Mouse (Mus musculus) intestine, embryonic 16.5 days (tissue): Measurements from ENCODE around the gene Elmo1. TPM values are rescaled to one million over a fixed set of nuclear protein-coding genes. Genes with fewer than 3 reads are reported as not detected.

Source experiments
- ATAC-seq: fragments of 200-750 bp; cut with Nextera tagmentation; 2 replicates; pipeline ENCODE4 v1.8.0; 2017; ENCODE audit warnings: moderate TSS enrichment, moderate library complexity
- H3K27ac ChIP-seq: fragments of 300-500 bp; sonication (generic); 2 replicates; pipeline ENCODE4 v1.5.1; 2014; ENCODE audit warnings: mild to moderate bottlenecking, low read length
- H3K27me3 ChIP-seq: fragments of 300-500 bp; sonication (generic); replicated peaks from 2 replicates; pipeline ENCODE4 v1.6.1; 2014; ENCODE audit warnings: low read length, control low read depth, mixed read lengths; ENCODE audit not compliant: control insufficient read depth, insufficient read depth
- H3K36me3 ChIP-seq: fragments of 300-500 bp; sonication (generic); 2 replicates; pipeline ENCODE4 v1.6.1; 2014; ENCODE audit warnings: low read length, control low read depth; ENCODE audit not compliant: control insufficient read depth, insufficient read depth
- H3K4me1 ChIP-seq: fragments of 300-500 bp; sonication (generic); 2 replicates; pipeline ENCODE4 v1.6.1; 2014; ENCODE audit warnings: low read length, control low read depth, mixed read lengths; ENCODE audit not compliant: control insufficient read depth, insufficient read depth
- H3K4me2 ChIP-seq: fragments of 300-500 bp; sonication (generic); 2 replicates; pipeline ENCODE4 v1.6.1; 2014; ENCODE audit warnings: low read depth, low read length, control low read depth
- H3K4me3 ChIP-seq: fragments of 300-500 bp; sonication (generic); 2 replicates; pipeline ENCODE4 v1.5.1; 2014; ENCODE audit warnings: mild to moderate bottlenecking, low read length
- H3K9ac ChIP-seq: fragments of 300-500 bp; sonication (generic); 2 replicates; pipeline ENCODE4 v1.6.1; 2014; ENCODE audit warnings: low read depth, low read length
- H3K9me3 ChIP-seq: fragments of 300-500 bp; sonication (generic); 2 replicates; pipeline ENCODE4 v1.6.1; 2016; ENCODE audit warnings: low read length, control low read depth; ENCODE audit not compliant: control insufficient read depth
- WGBS: fragments of 180-500 bp; shearing (Covaris S2); extraction: QIAGEN DNeasy Blood & Tissue Kit; methylation state at CpG from one replicate; pipeline ENCODE4 v1.1.7; 2014; 5-methylcytosine and 5-hydroxymethylcytosine counted together
- polyA plus RNA-seq: library from polyadenylated mRNA; unstranded; fragments of >200 nt; fragmentation: Nextera tagmentation; extraction: Ambion mirVana; gene quantifications from 2 replicates; pipeline ENCODE4 v1.2.1, GENCODE M21; 2015

Gene Elmo1
- polyA plus RNA-seq, 1 experiment from 2014 or later: 14.4 TPM

DNA sequence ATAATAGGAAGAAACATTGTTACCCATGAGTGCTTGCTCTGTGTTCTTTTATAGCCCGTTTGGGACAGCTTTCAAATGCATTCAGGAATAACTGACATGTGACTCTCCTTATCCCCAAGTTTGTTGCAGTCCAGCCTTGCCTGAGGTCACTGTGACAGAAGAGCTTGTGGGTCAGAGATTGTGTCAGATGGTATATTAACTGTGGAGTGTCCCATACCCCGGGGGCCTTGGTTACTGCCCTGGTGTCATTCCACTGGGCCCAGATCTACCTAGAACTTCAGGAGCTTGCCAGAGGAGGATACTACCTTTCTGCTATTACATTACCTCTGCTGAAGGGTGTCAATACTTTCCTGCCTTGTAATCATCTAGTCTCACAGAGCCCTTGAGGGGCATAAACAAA lies 14.4 kb downstream of the Elmo1 start:
- Histone ChIP-seq H3K36me3 (no peaks in the 10 kb centered on the region), H3K4me1 (peaks cover 1% of the 10 kb centered on the region), H3K9ac (no peak overlapping the region), H3K4me3 (no peak overlapping the region), H3K27me3 (no peaks in the 10 kb centered on the region), H3K4me2 (no peak overlapping the region), H3K9me3 (no peaks in the 10 kb centered on the region), H3K27ac (no peak overlapping the region)
- WGBS: 80% methylated on average over 2 of the region's 2 CpGs
- no peak for ATAC-seq

DNA sequence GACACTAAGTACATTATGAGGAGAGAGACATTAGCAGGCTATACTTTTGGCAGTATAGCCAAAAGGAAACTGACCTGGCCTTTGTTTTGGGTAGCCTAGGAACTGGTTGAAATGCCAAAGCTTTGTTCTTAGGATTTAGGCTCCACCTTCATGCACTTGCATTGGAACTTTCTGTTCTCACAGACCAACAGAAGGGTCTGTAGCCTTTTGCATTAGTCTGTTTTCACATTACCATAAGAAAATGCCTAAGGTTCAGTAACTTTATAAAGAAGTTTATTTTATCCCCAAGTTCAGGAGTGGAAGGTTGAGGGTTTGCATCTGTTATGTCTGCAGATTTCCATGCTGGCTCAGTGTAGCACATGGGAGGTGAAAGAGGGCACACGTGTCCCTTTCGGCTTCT lies 15.6 kb downstream of the Elmo1 start:
- H3K27ac ChIP-seq: no peak overlapping the region
- no peaks in the 10 kb centered on the region for H3K9me3 ChIP-seq
- WGBS: 87% methylated on average over 2 of the region's 2 CpGs
- H3K36me3 ChIP-seq: no peaks in the 10 kb centered on the region
- no peaks in the 10 kb centered on the region for H3K27me3 ChIP-seq
- no peak overlapping the region for H3K4me2 ChIP-seq
- H3K4me3 ChIP-seq: no peak overlapping the region
- H3K4me1 ChIP-seq: peaks cover 11% of the 10 kb centered on the region; the same call in 1 of the 2 replicates
- H3K9ac ChIP-seq: no peak overlapping the region
- no peak for ATAC-seq

GRCm38 (mm10) chr13:20107953-20108498 lies 17.6 kb downstream of the Elmo1 start:
- ATAC-seq: no peak
- WGBS: 93% methylated on average over 5 of the region's 5 CpGs
- Histone ChIP-seq H3K9ac (no peak overlapping the region), H3K4me2 (no peak overlapping the region), H3K4me3 (no peak overlapping the region), H3K9me3 (no peaks in the 10 kb centered on the region), H3K27ac (no peak overlapping the region), H3K27me3 (no peaks in the 10 kb centered on the region), H3K36me3 (no peaks in the 10 kb centered on the region), H3K4me1 (peaks cover 16% of the 10 kb centered on the region)

DNA sequence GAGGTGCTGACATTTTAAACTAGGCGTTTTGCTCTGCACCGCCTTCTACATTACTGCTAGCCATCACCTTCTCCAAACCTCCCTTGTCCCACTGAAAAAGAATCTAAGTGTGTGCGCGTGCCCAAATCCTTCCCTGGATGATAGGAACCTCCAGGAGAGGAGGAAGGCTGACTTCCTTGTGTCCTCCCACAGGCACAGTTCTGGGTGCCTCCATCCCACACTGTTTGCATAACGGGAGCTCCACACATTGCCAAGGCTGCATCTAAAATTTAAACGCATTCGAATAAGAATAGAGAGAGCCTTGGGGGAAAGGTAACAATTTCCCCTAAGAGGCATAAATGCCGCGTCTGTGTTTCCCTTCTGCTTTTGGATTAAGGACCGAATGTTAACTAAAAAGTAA lies 18.6 kb downstream of the Elmo1 start:
- Histone ChIP-seq H3K4me3 (no peak overlapping the region), H3K27ac (no peak overlapping the region), H3K9ac (no peak overlapping the region), H3K4me1 (peaks cover 18% of the 10 kb centered on the region), H3K36me3 (no peaks in the 10 kb centered on the region), H3K9me3 (no peaks in the 10 kb centered on the region), H3K4me2 (no peak overlapping the region), H3K27me3 (no peaks in the 10 kb centered on the region)
- 55% methylated on average over 10 of the region's 10 CpGs for WGBS
- no peak for ATAC-seq

GRCm38 (mm10) chr13:20109446-20109845 lies 19.1 kb downstream of the Elmo1 start:
- H3K36me3 ChIP-seq: no peaks in the 10 kb centered on the region
- H3K4me3 ChIP-seq: no peak overlapping the region
- H3K9ac ChIP-seq: no peak overlapping the region
- no peaks in the 10 kb centered on the region for H3K27me3 ChIP-seq
- H3K4me2 ChIP-seq: no peak overlapping the region
- H3K9me3 ChIP-seq: no peaks in the 10 kb centered on the region
- 34% methylated on average over 2 of the region's 2 CpGs for WGBS
- H3K4me1 ChIP-seq: peaks cover 20% of the 10 kb centered on the region
- H3K27ac ChIP-seq: no peak overlapping the region
- no peak for ATAC-seq

- ATAC-seq: no peak
- no peak overlapping the region for H3K4me2 ChIP-seq
- H3K27ac ChIP-seq: no peak overlapping the region
- no peaks in the 10 kb centered on the region for H3K27me3 ChIP-seq
- 67% methylated on average over 11 of the region's 11 CpGs for WGBS
- no peaks in the 10 kb centered on the region for H3K9me3 ChIP-seq
- H3K4me1 ChIP-seq: peaks cover 23% of the 10 kb centered on the region
- H3K4me3 ChIP-seq: no peak overlapping the region
- no peak overlapping the region for H3K9ac ChIP-seq
- H3K36me3 ChIP-seq: no peaks in the 10 kb centered on the region
Measured at GRCm38 (mm10) chr13:20109987-20110680, 19.7 kb downstream of the Elmo1 start.

DNA sequence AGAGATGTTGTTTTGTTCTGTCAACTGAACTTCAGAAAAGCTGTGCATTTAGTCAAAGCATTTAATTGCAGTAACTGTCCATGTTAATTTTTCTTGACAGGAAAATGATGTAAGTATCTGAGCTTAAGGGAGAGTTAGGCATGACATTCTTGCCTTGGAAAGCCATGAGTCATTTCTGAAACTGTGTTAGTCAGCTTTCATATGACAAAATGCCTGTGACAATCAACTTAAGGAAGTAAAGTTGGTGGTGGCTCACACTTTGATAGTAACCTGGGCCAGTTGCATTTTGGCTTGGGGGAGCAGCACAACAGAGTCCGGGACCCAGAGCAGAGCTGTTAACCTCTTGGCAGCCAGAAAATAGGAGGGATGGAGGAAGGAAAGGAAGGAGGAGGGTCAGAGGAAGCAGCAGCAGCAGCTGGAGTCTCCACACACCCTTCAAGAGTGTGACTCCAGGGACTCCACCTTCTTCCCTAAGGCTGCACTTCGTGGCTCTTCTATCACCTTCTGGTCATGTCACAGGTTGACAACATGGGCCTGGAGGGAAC lies 20.9 kb downstream of the Elmo1 start:
- Histone ChIP-seq H3K9ac (no peak overlapping the region), H3K27me3 (no peaks in the 10 kb centered on the region), H3K4me3 (no peak overlapping the region), H3K36me3 (no peaks in the 10 kb centered on the region), H3K9me3 (no peaks in the 10 kb centered on the region), H3K4me2 (no peak overlapping the region), H3K4me1 (peaks cover 34% of the 10 kb centered on the region), H3K27ac (no peak overlapping the region)
- WGBS: 40% methylated on average over 2 of the region's 2 CpGs
- ATAC-seq: no peak

DNA sequence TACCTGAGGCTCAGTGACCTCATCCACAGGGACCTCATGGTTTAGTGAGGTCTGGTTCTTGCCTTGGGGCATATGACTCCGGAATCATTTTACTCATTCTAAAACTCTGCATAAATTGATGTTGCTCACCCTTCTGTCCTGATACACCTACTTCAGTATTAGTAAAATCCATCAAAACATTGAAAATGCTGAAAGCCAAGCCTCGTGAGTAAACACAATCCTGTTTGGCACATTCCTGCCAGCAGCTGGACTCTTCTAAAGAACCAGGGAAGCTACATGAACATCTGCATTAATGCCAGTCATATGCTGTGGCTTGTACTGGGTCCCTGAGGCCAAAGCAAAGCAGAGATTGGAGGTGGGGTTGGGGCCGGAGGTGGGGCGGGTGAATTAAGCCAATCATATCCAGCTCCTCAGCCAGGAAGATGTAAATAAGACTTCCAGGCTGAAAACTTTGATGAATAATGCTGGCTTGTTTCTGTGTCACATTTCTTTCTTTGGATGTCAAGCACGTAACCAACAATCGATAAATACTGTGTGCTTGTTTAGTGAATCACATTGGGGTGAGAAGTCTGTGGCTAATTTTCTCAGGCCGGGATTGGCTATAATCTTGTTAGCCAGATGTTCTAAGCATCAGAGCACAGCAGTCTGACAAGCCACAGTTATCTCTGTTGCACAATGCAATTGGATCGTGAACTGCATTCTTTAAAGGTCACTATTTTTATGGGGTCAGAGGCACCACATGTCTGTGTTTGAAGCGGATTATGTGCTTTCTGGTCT lies 24.9 kb downstream of the Elmo1 start:
- Histone ChIP-seq H3K27me3 (no peaks in the 10 kb centered on the region), H3K36me3 (no peaks in the 10 kb centered on the region), H3K27ac (no peak overlapping the region), H3K9me3 (no peaks in the 10 kb centered on the region), H3K9ac (no peak overlapping the region), H3K4me2 (no peak overlapping the region), H3K4me1 (peaks cover 41% of the 10 kb centered on the region), H3K4me3 (no peak overlapping the region)
- WGBS: 50% methylated on average over 9 of the region's 9 CpGs
- peak; percentile 55 for ATAC-seq

GRCm38 (mm10) chr13:20116019-20116418 lies 25.6 kb downstream of the Elmo1 start:
- WGBS: 59% methylated on average over 6 of the region's 6 CpGs
- H3K4me3 ChIP-seq: no peak overlapping the region
- H3K4me1 ChIP-seq: peaks cover 40% of the 10 kb centered on the region
- H3K9ac ChIP-seq: no peak overlapping the region
- no peak overlapping the region; the same call in 1 of the 2 replicates for H3K27ac ChIP-seq
- no peak overlapping the region for H3K4me2 ChIP-seq
- no peaks in the 10 kb centered on the region for H3K36me3 ChIP-seq
- 0 out of 2 replicates have a peak, but pooled peaks have one; percentile 11 for ATAC-seq
- H3K27me3 ChIP-seq: no peaks in the 10 kb centered on the region
- no peaks in the 10 kb centered on the region for H3K9me3 ChIP-seq
